Mouse (Mus musculus) kidney, postnatal 0 days (tissue): ENCODE results near the gene Apoa2. TPM values are rescaled to one million over a fixed set of nuclear protein-coding genes. Genes with fewer than 3 reads are reported as not detected.
A peak's percentile ranks its signal among the peaks of the same experiment; 100 is the strongest.

Source experiments
- ATAC-seq: fragments of 200-750 bp; cut with Nextera tagmentation; replicated peaks from 2 replicates; pipeline ENCODE4 v1.8.0; 2017; ENCODE audit warnings: low read depth, moderate number of reproducible peaks, moderate TSS enrichment, moderate library complexity; ENCODE audit not compliant: low FRiP score
- DNase-seq: peaks from one replicate; pipeline ENCODE4 v3.0.0-alpha.2; 2016; ENCODE audit warnings: low spot score
- H3K27ac ChIP-seq: fragments of 300-500 bp; sonication (generic); 2 replicates; pipeline ENCODE4 v1.5.1; 2014; ENCODE audit warnings: mild to moderate bottlenecking
- H3K27me3 ChIP-seq: fragments of 300-500 bp; sonication (generic); 2 replicates; pipeline ENCODE4 v1.6.1; 2014; ENCODE audit warnings: low read length, mixed read lengths; ENCODE audit not compliant: insufficient read depth
- H3K36me3 ChIP-seq: fragments of 300-500 bp; sonication (generic); 2 replicates; pipeline ENCODE4 v1.6.1; 2014; ENCODE audit warnings: low read length, mixed read lengths; ENCODE audit not compliant: insufficient read depth
- H3K4me1 ChIP-seq: fragments of 300-500 bp; sonication (generic); replicated peaks from 2 replicates; pipeline ENCODE4 v1.6.1; 2014; ENCODE audit warnings: antibody characterized with exemption, low read length, mixed read lengths; ENCODE audit not compliant: insufficient read depth
- H3K4me2 ChIP-seq: fragments of 300-500 bp; sonication (generic); 2 replicates; pipeline ENCODE4 v1.6.1; 2014; ENCODE audit warnings: mild to moderate bottlenecking, low read length, moderate library complexity, mixed read lengths
- H3K4me3 ChIP-seq: fragments of 300-500 bp; sonication (generic); replicated peaks from 2 replicates; pipeline ENCODE4 v1.5.1; 2014; ENCODE audit warnings: low read depth, low read length
- H3K9ac ChIP-seq: fragments of 300-500 bp; sonication (generic); 2 replicates; pipeline ENCODE4 v1.6.1; 2014; ENCODE audit warnings: low read depth, low read length
- H3K9me3 ChIP-seq: fragments of 300-500 bp; sonication (generic); replicated peaks from 2 replicates; pipeline ENCODE4 v1.6.1; 2016; ENCODE audit warnings: low read length, inconsistent platforms, mixed read lengths
- CTCF ChIP-seq: IDR thresholded peaks from 2 replicates; pipeline ENCODE4 v1.5.1; 2016; ENCODE audit warnings: antibody characterized with exemption, low read depth, mild to moderate bottlenecking, moderate library complexity
- WGBS: fragments of 180-500 bp; shearing (Covaris S2); extraction: QIAGEN DNeasy Blood & Tissue Kit; methylation state at CpG from one replicate; pipeline ENCODE4 v1.1.7; 2014; 5-methylcytosine and 5-hydroxymethylcytosine counted together
- polyA plus RNA-seq: library from polyadenylated mRNA; unstranded; fragments of >200 nt; fragmentation: Nextera tagmentation; extraction: Ambion mirVana; gene quantifications from 2 replicates; pipeline ENCODE4 v1.2.1, GENCODE M21; 2015

Gene Apoa2
- polyA plus RNA-seq, 1 experiment from 2014 or later, result 21.1 TPM

DNA sequence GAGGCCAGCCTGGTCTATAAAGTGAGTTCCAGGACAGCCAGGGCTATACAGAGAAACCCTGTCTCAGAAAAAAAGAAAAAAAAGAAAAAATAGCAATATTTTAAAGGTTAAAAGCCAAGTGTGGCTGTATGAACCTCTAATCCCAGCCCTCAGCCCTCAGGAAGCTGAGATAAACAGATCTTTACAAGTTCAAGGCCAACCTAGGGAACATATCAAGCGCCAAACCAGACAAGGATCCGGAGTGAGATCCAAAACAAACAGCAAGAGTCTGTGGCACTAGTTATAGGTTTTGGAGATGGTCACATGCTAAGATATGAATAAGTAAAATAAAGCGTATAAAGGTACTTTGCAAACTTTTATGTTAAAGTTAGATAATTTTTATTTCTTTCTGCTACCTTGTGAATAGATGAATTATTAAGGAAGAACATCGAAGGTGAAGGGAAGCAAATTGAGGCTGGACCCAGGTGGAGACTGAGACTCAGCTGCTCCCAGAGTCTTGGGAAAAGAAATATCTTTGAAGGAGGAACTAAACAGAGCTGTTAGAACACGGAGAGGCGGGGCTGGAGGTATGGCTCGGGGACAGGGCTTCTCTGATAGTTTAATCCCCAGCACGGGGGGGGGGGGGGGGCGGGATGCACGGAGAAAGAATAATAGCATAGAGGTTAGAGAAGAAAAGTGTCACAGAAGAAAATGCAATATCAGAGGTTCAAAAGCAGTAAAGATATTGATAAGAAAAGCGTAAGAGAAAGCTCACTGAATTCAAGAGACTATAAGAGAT, 21.2 kb upstream of the Apoa2 start:
- TF ChIP-seq CTCF, result no peak
- no peak for ATAC-seq
- Histone ChIP-seq H3K4me2 (no peak overlapping the region), H3K27me3 (no peaks in the 10 kb centered on the region), H3K4me1 (no peaks in the 10 kb centered on the region), H3K9me3 (no peaks in the 10 kb centered on the region), H3K9ac (no peak overlapping the region), H3K4me3 (no peak overlapping the region), H3K36me3 (no peaks in the 10 kb centered on the region), H3K27ac (no peak overlapping the region)
- 65% methylated on average over 9 of the region's 11 CpGs for WGBS
- DNase-seq, result no peak

DNA sequence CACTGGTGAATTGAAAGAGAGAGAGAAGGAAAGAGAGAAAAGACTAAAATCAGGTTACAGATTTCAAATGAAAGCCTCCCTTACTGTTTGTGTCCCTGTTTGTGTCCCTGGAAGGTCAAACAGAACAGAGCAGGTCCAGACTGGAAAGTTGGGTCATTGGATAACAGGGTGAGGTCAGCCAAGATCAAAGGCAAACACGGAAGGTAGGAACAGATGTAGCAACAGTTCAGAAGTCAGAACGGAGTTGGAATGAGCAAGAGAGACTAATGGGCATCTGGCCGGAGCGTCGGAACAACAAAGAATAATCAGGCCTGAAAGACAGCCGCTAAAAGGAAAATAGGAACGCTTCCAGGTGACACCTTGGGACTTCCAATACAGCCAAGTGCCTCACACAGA, 20.6 kb upstream of the Apoa2 start:
- H3K27me3 ChIP-seq, result no peaks in the 10 kb centered on the region
- DNase-seq (no peak), ATAC-seq (no peak)
- WGBS, result 51% methylated on average over 7 of the region's 7 CpGs
- H3K4me2 ChIP-seq, result no peak overlapping the region
- H3K9me3 ChIP-seq, result no peaks in the 10 kb centered on the region
- no peak overlapping the region for H3K4me3 ChIP-seq
- H3K4me1 ChIP-seq, result no peaks in the 10 kb centered on the region
- no peak for TF ChIP-seq CTCF
- no peak overlapping the region for H3K27ac ChIP-seq
- no peak overlapping the region for H3K9ac ChIP-seq
- no peaks in the 10 kb centered on the region for H3K36me3 ChIP-seq

DNA sequence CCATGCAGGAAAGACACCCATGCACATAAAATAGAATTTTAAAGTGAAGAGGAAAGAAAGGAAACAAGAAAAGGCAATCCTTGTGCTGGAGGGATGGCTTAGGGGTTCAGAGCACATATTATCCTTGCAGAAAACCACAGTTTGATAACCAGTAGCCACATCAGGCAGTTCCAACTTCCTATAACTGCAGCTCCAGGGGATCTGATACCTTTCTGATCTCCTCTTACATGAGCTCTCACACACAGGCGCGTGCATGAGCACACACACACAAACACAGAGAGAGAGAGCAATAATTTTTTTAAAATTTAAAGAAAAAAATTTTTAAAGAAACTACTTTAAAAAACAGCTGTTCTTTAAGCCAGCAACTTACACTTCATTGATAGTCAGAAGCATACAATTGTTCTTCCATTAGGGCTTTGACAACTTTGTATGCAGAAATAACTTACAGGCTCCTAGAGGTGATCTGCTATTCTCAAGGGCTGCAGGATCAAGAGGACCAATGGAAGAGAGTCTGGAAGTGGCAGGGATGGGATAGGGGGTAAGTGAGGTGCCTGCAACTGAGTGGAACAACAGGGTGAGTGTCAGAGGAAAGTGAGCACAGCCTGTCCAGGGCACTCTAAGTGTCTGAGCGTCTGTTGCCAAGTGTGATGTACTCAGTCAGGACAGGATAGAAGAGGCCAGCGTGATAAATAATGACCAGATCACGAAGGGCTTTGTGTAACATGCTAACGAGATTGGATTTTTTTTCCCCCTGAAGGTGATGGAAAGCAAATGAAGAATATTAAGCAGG, 19.0 kb upstream of the Apoa2 start:
- Histone ChIP-seq H3K9me3 (no peaks in the 10 kb centered on the region), H3K4me1 (no peaks in the 10 kb centered on the region), H3K36me3 (no peaks in the 10 kb centered on the region), H3K27me3 (no peaks in the 10 kb centered on the region), H3K9ac (no peak overlapping the region), H3K4me3 (no peak overlapping the region), H3K4me2 (no peak overlapping the region), H3K27ac (no peak overlapping the region)
- no peak for TF ChIP-seq CTCF
- DNase-seq, result no peak
- 62% methylated on average over 6 of the region's 6 CpGs for WGBS
- no peak for ATAC-seq

DNA sequence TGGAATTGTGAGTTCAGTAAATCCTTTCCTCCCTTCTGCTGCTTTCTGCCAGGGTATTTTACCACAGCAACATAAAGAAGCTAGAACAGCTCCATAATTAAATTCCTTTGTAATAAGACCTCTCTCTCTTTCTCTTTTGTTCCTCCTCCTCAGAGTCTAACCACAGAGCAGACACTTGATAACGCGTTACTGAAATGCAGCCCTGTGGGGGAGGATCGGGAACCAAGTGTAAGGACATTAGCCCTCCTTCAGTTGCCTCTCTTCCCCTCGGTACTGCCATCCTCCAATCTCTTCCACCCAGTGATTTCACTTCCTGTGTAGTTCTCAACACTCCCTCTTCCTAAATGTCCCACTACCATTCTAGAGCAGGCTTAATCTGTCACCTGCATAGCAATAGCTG, 15.4 kb upstream of the Apoa2 start:
- H3K9me3 ChIP-seq, result no peaks in the 10 kb centered on the region
- ATAC-seq, result no peak
- no peak overlapping the region for H3K4me3 ChIP-seq
- no peak overlapping the region for H3K9ac ChIP-seq
- H3K27ac ChIP-seq, result no peak overlapping the region
- H3K4me1 ChIP-seq, result no peaks in the 10 kb centered on the region
- 6% methylated on average over 4 of the region's 4 CpGs for WGBS
- no peaks in the 10 kb centered on the region for H3K27me3 ChIP-seq
- no peaks in the 10 kb centered on the region for H3K36me3 ChIP-seq
- DNase-seq, result peak; percentile 87
- H3K4me2 ChIP-seq, result no peak overlapping the region
- no peak for TF ChIP-seq CTCF

DNA sequence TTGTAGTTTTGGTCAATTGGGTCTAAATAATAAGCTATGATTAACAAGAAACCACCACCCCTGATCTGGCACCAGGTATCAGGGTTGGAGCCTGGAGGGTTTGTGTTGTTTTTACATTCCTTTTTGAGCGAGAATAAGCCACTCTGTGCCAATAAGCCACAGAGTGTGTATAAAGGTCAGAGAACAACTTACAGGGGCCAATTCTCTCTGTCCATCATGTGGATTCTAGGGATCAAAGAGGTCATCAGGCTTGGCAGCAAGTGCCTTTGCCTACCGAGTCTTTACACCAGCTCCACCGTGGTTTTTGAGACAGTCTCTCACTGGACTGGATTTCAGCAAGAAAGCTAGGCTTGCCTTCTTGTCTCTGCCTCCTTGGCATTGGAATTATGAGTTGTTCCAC, 12.0 kb upstream of the Apoa2 start:
- ATAC-seq, result no peak
- no peak for DNase-seq
- WGBS, result 49% methylated on average over 3 of the region's 3 CpGs
- Histone ChIP-seq H3K4me3 (no peak overlapping the region), H3K9me3 (no peaks in the 10 kb centered on the region), H3K27ac (no peak overlapping the region), H3K36me3 (no peaks in the 10 kb centered on the region), H3K9ac (no peak overlapping the region), H3K27me3 (no peaks in the 10 kb centered on the region), H3K4me1 (no peaks in the 10 kb centered on the region), H3K4me2 (no peak overlapping the region)
- no peak for TF ChIP-seq CTCF

DNA sequence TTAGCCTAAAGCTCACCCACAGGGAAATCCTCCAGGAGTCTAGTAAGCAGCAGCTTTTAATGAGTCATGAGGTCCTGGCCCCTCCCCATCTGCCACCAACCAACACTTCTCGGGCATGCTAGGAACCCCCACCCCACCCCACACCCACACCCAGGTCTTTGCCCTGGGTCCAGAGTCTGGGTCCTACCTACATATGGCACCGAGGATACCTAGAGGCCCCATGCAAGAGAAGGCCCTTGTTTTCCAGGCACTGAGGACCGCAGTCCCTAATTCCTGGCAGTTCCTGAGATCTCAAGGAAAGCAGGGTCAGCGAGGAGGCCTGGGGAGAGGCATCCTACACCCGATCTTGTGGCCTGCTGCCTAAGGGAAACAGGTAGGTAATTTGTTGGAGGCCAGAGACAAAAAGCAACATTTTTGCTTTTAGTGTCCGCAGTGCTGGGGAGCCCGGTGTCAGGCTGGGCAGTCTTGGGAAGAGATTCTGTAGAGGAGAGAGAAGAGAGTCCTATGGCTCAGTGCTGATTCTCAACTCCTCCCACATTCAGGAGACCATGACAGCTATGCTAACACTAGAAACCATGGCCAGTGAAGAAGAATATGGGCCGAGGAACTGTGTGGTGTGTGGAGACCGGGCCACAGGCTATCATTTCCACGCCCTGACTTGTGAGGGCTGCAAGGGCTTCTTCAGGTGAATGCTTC, 10.9 kb upstream of the Apoa2 start, which contains the start of gene Nr1i3:
Nr1i3 (plus strand) TSS at position 170 of the 696 bp plus-strand sequence.
- Histone ChIP-seq H3K4me1 (no peaks in the 10 kb centered on the region), H3K9ac (no peak within 1 kb of the TSS), H3K4me3 (no peak within 1 kb of the TSS), H3K27ac (no peak within 1 kb of the TSS), H3K36me3 (peaks cover under 1% of the 10 kb centered on the region; the same call in 1 of the 2 replicates), H3K9me3 (no peaks in the 10 kb centered on the region), H3K27me3 (no peaks in the 10 kb centered on the region), H3K4me2 (no peak within 1 kb of the TSS)
- TF ChIP-seq CTCF, result no peak
- ATAC-seq (peak; percentile 84), DNase-seq (no peak)
- WGBS, result 66% methylated on average over 10 of the region's 10 CpGs
